ENCODE assay signal across 26 mouse cellular contexts in the genomic region with DNA sequence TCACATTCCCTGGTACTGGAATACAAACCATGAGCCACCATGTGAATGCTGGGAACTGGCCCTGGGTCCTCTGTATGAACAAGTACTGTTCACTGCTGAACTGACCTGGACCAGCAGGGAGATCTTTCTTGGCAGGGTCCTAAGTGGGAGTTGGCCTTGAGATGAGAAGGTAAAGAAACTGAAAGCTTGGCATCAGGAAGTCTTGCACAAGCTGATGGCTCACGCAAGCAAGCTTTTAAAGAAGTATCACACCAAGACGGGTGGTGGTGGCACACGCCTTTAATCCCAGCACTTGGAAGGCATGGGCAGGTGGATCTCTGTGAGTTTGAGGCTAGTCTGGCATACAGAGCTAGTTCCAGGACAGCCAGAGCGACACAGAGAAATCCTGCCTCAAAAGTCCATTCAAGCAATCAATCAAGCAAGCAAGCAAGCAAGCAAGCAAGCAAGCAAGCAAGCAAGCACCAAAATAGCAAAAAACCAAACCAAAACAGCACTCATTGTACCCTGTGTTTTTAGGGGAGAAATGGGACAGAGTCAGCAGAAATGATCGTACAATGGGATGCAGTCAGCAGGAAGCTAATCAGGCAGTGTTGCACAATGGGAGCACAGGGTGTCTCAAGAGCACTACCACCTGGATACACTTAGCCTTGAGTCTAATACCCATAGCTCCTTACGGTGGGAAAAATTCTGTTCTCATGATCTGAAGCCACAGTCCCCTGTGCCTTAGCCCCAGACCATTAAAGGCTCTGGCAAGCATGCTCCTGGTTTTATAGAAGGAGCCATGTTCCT. TPM values are rescaled to one million over a fixed set of nuclear protein-coding genes. Genes with fewer than 3 reads are reported as not detected.
A peak's percentile ranks its signal among the peaks of the same experiment; 100 is the strongest.
DNase-seq lines count a peak whose midpoint lies in the region; ATAC-seq and TF ChIP-seq lines count a peak whose summit lies in the region.
"Had no signal": no experiment of that assay in that cellular context is flagged by ENCODE, and none has a peak within 500 bp of the region (broad histone marks: within the 10 kb centered on the region; RNA-seq: fewer than 3 reads in every experiment).

No protein-coding gene starts in this region.

- peaks cover 2% of the 10 kb centered on the region; the same call in 1 of the 2 replicates for H3K4me1 ChIP-seq in liver, adult 2 months (ENCODE audit: control insufficient read depth, insufficient read depth, low read length)
- H3K4me1 ChIP-seq in liver, embryonic 12.5 days: no peaks in the 10 kb centered on the region
- H3K4me1 ChIP-seq in intestine, postnatal 0 days (replicated peaks; ENCODE audit: control insufficient read depth, insufficient read depth, low read length): 0 out of 2 replicates have a peak, but pooled peaks cover 2% of the 10 kb centered on the region
- H3K4me1 ChIP-seq in hindbrain, embryonic 14.5 days (replicated peaks; ENCODE audit: control insufficient read depth, insufficient read depth, low read length): no peaks in the 10 kb centered on the region
- H3K4me1 ChIP-seq: embryonic facial prominence, embryonic 13.5 days; heart, embryonic 10.5 days; hindbrain, embryonic 15.5 days had no signal

- no peak overlapping the region for H3K4me2 ChIP-seq in liver, embryonic 12.5 days
- H3K4me2 ChIP-seq in intestine, postnatal 0 days (replicated peaks; ENCODE audit: low read depth): no peak overlapping the region
- no peak overlapping the region for H3K4me2 ChIP-seq in hindbrain, embryonic 14.5 days (replicated peaks)
- H3K4me2 ChIP-seq: embryonic facial prominence, embryonic 13.5 days; hindbrain, embryonic 15.5 days; liver, embryonic 11.5 days had no signal

- ATAC-seq in liver, embryonic 12.5 days: no peak
- ATAC-seq in intestine, postnatal 0 days: peak; percentile 82
- no peak for ATAC-seq in frontal cortex, adult (ENCODE audit: low TSS enrichment)
- no peak for ATAC-seq in hindbrain, embryonic 14.5 days (ENCODE audit: low FRiP score)
- ATAC-seq: Patski had no signal

- no peaks in the 10 kb centered on the region for H3K79me2 ChIP-seq in liver, adult 2 months (ENCODE audit: control insufficient read depth, insufficient read depth, low read length)

- peak; percentile 43 for DNase-seq in liver, adult 2 months (ENCODE audit: extremely low read depth, low read depth, low spot score)
- peak; percentile 74 for DNase-seq in lung, postnatal 36 days
- no peak for DNase-seq in ovary, postnatal 10 days (ENCODE audit: low spot score)
- no peak for DNase-seq in gastrocnemius, postnatal 4 days (ENCODE audit: low spot score in 2 of 2)
- no peak for DNase-seq in hindbrain, embryonic 14.5 days (ENCODE audit: low spot score)
- DNase-seq: cerebellum, postnatal 36 days; gastrocnemius, postnatal 25 days; heart, postnatal 10 days; kidney, adult 8-10 months; kidney, postnatal 4 days; layer of hippocampus, postnatal 36 days; spleen, adult 18-20 months; thymus, adult 18-20 months had no signal

- H3K9me3 ChIP-seq in liver, embryonic 12.5 days (replicated peaks): no peaks in the 10 kb centered on the region
- H3K9me3 ChIP-seq in intestine, postnatal 0 days (ENCODE audit: control insufficient read depth): no peaks in the 10 kb centered on the region
- H3K9me3 ChIP-seq in hindbrain, embryonic 14.5 days (ENCODE audit: control insufficient read depth, low read length): no peaks in the 10 kb centered on the region
- H3K9me3 ChIP-seq: embryonic facial prominence, embryonic 13.5 days; forebrain, embryonic 10.5 days; heart, embryonic 10.5 days; hindbrain, embryonic 15.5 days had no signal

- H3K27ac ChIP-seq in liver, adult 2 months (replicated peaks; ENCODE audit: insufficient read depth, low read depth, low read length): no peak overlapping the region
- no peak overlapping the region for H3K27ac ChIP-seq in liver, embryonic 12.5 days
- no peak overlapping the region for H3K27ac ChIP-seq in intestine, postnatal 0 days (ENCODE audit: low read depth, low read length)
- H3K27ac ChIP-seq in hindbrain, embryonic 14.5 days: no peak overlapping the region
- H3K27ac ChIP-seq: embryonic facial prominence, embryonic 13.5 days; forebrain, embryonic 10.5 days; heart, embryonic 10.5 days; hindbrain, embryonic 15.5 days had no signal

- H3K36me3 ChIP-seq in liver, adult 2 months (ENCODE audit: control insufficient read depth, insufficient read depth, low read length): no peaks in the 10 kb centered on the region
- no peaks in the 10 kb centered on the region for H3K36me3 ChIP-seq in liver, embryonic 12.5 days
- H3K36me3 ChIP-seq in intestine, postnatal 0 days (ENCODE audit: control insufficient read depth, insufficient read depth): no peaks in the 10 kb centered on the region
- no peaks in the 10 kb centered on the region for H3K36me3 ChIP-seq in hindbrain, embryonic 14.5 days (replicated peaks; ENCODE audit: control insufficient read depth, insufficient read depth)
- H3K36me3 ChIP-seq: embryonic facial prominence, embryonic 13.5 days; forebrain, embryonic 10.5 days; heart, embryonic 10.5 days; hindbrain, embryonic 15.5 days had no signal

- no peaks in the 10 kb centered on the region for H3K27me3 ChIP-seq in liver, adult 2 months (ENCODE audit: control insufficient read depth, insufficient read depth, low read length)
- peaks cover 29% of the 10 kb centered on the region for H3K27me3 ChIP-seq in liver, embryonic 12.5 days (replicated peaks)
- H3K27me3 ChIP-seq in intestine, postnatal 0 days (replicated peaks; ENCODE audit: control insufficient read depth, insufficient read depth, low read length): no peaks in the 10 kb centered on the region
- no peaks in the 10 kb centered on the region for H3K27me3 ChIP-seq in hindbrain, embryonic 14.5 days (ENCODE audit: control insufficient read depth, insufficient read depth, low read length)
- H3K27me3 ChIP-seq: hindbrain, embryonic 15.5 days had no signal

- no peak overlapping the region for H3K9ac ChIP-seq in liver, adult 2 months (ENCODE audit: low read depth, low read length)
- H3K9ac ChIP-seq in liver, embryonic 12.5 days: no peak overlapping the region
- H3K9ac ChIP-seq in intestine, postnatal 0 days (ENCODE audit: low read depth, low read length): no peak overlapping the region
- no peak overlapping the region for H3K9ac ChIP-seq in hindbrain, embryonic 14.5 days
- H3K9ac ChIP-seq: embryonic facial prominence, embryonic 13.5 days; hindbrain, embryonic 15.5 days had no signal

- H3K4me3 ChIP-seq in liver, adult 2 months (ENCODE audit: insufficient read depth, low read depth, low read length): no peak overlapping the region
- H3K4me3 ChIP-seq in liver, embryonic 12.5 days: no peak overlapping the region
- H3K4me3 ChIP-seq in intestine, postnatal 0 days (ENCODE audit: low read depth, low read length): no peak overlapping the region
- no peak overlapping the region for H3K4me3 ChIP-seq in hindbrain, embryonic 14.5 days (replicated peaks; ENCODE audit: low read length)
- H3K4me3 ChIP-seq: embryonic facial prominence, embryonic 13.5 days; forebrain, embryonic 10.5 days; heart, embryonic 10.5 days; hindbrain, embryonic 15.5 days had no signal

- no peak for TF ChIP-seq CTCF in liver, adult 2 months (IDR thresholded peaks at IDR 0.05; ENCODE audit: low read depth, low read length)
- TF ChIP-seq CTCF in intestine, postnatal 0 days (IDR thresholded peaks at IDR 0.05; ENCODE audit: low read depth): no peak

- TF ChIP-seq POLR2A in liver, adult 2 months (IDR thresholded peaks at IDR 0.05; ENCODE audit: extremely low read depth, insufficient read depth, low read length): no peak

- 46% methylated on average over 6 of the region's 6 CpGs for WGBS in liver, adult 2 months
- 57% methylated on average over 6 of the region's 6 CpGs for WGBS in liver, embryonic 12.5 days (ENCODE audit: insufficient replicate concordance)
- 47% methylated on average over 6 of the region's 6 CpGs for WGBS in intestine, postnatal 0 days
- 85% methylated on average over 6 of the region's 6 CpGs for WGBS in hindbrain, embryonic 14.5 days

RNA-seq across cellular contexts. Expression of a gene that starts 16.4 kb away (rescaled TPM):
- 1.3 and 1.8 TPM in 2 replicates for total RNA-seq in liver, adult 2 months (2014; rRNA removed)
- 0.05 and 0.11 TPM in 2 replicates for polyA plus RNA-seq in liver, adult 2 months (2012; rRNA removed)
- 0.12 TPM in 1 of 2 replicates, not detected in the other for polyA plus RNA-seq in liver, embryonic 12.5 days (2016; fragmentation: Nextera tagmentation; extraction: Ambion mirVana)
- polyA plus RNA-seq in intestine, postnatal 0 days (2015; fragmentation: Nextera tagmentation; extraction: Ambion mirVana): 221 and 255 TPM in 2 replicates
- total RNA-seq in gastrocnemius, postnatal 4 days (2021): under 1 TPM; 0.54 to 0.57 TPM
- polyA plus RNA-seq in hindbrain, embryonic 14.5 days (2014; fragmentation: Nextera tagmentation; extraction: Ambion mirVana): 0.25 TPM in 1 of 2 replicates, not detected in the other
- total RNA-seq: midbrain, postnatal 0 days had no signal
- polyA plus RNA-seq: C2C12; embryonic facial prominence, embryonic 13.5 days; Patski had no signal

RNA-seq across cellular contexts. Expression of a gene that starts 22.2 kb away (rescaled TPM):
- not detected in 2 replicates for total RNA-seq in liver, adult 2 months (2014; rRNA removed)
- polyA plus RNA-seq in liver, adult 2 months (2012; rRNA removed): not detected in 2 replicates
- polyA plus RNA-seq in liver, embryonic 12.5 days (2016; fragmentation: Nextera tagmentation; extraction: Ambion mirVana): 0.70 and 0.90 TPM in 2 replicates
- polyA plus RNA-seq in intestine, postnatal 0 days (2015; fragmentation: Nextera tagmentation; extraction: Ambion mirVana): 0.96 and 1.1 TPM in 2 replicates
- total RNA-seq in gastrocnemius, postnatal 4 days (2021): 1 to 10 TPM; 1.9 to 2.0 TPM
- polyA plus RNA-seq in hindbrain, embryonic 14.5 days (2014; fragmentation: Nextera tagmentation; extraction: Ambion mirVana): 6.9 and 8.1 TPM in 2 replicates
- total RNA-seq: megakaryocyte-erythroid progenitor cell, adult 5-6 weeks had no signal
- polyA plus RNA-seq: C2C12, Patski had no signal

RNA-seq across cellular contexts. Expression of a gene that starts 40.4 kb away (rescaled TPM):
- total RNA-seq in liver, adult 2 months (2014; rRNA removed): 6.8 and 8.5 TPM in 2 replicates
- polyA plus RNA-seq in liver, adult 2 months (2012; rRNA removed): 3.0 and 3.4 TPM in 2 replicates
- 0.63 and 1.1 TPM in 2 replicates for polyA plus RNA-seq in liver, embryonic 12.5 days (2016; fragmentation: Nextera tagmentation; extraction: Ambion mirVana)
- 6.5 and 7.5 TPM in 2 replicates for polyA plus RNA-seq in intestine, postnatal 0 days (2015; fragmentation: Nextera tagmentation; extraction: Ambion mirVana)
- 1 to 10 TPM in 1 of 2 experiments, under 1 TPM in 1; 0.93 to 1.3 TPM for total RNA-seq in gastrocnemius, postnatal 4 days (2021)
- polyA plus RNA-seq in hindbrain, embryonic 14.5 days (2014; fragmentation: Nextera tagmentation; extraction: Ambion mirVana): 1.1 and 1.7 TPM in 2 replicates
- total RNA-seq: megakaryocyte-erythroid progenitor cell, adult 5-6 weeks had no signal

RNA-seq across cellular contexts. Expression of a gene that starts 42.9 kb away (rescaled TPM):
- total RNA-seq in liver, adult 2 months (2014; rRNA removed): 0.07 and 0.28 TPM in 2 replicates
- polyA plus RNA-seq in liver, adult 2 months (2012; rRNA removed): 0.02 and 0.07 TPM in 2 replicates
- 0.25 and 0.33 TPM in 2 replicates for polyA plus RNA-seq in liver, embryonic 12.5 days (2016; fragmentation: Nextera tagmentation; extraction: Ambion mirVana)
- polyA plus RNA-seq in intestine, postnatal 0 days (2015; fragmentation: Nextera tagmentation; extraction: Ambion mirVana): 0.04 TPM in 1 of 2 replicates, not detected in the other
- total RNA-seq in gastrocnemius, postnatal 4 days (2021): 10 to 100 TPM; 23.5 to 26.0 TPM
- 0.07 and 0.17 TPM in 2 replicates for polyA plus RNA-seq in hindbrain, embryonic 14.5 days (2014; fragmentation: Nextera tagmentation; extraction: Ambion mirVana)
- polyA plus RNA-seq: Patski; stomach, embryonic 14.5 days had no signal

RNA-seq across cellular contexts. Expression of a gene that starts 55.7 kb away (rescaled TPM):
- 24.2 and 29.9 TPM in 2 replicates for total RNA-seq in liver, adult 2 months (2014; rRNA removed)
- 20.5 and 34.0 TPM in 2 replicates for polyA plus RNA-seq in liver, adult 2 months (2012; rRNA removed)
- 3.9 and 4.9 TPM in 2 replicates for polyA plus RNA-seq in liver, embryonic 12.5 days (2016; fragmentation: Nextera tagmentation; extraction: Ambion mirVana)
- 9.1 and 11.0 TPM in 2 replicates for polyA plus RNA-seq in intestine, postnatal 0 days (2015; fragmentation: Nextera tagmentation; extraction: Ambion mirVana)
- under 1 TPM in 1 of 2 experiments, not detected in 1; 0.31 TPM for total RNA-seq in gastrocnemius, postnatal 4 days (2021)
- polyA plus RNA-seq in hindbrain, embryonic 14.5 days (2014; fragmentation: Nextera tagmentation; extraction: Ambion mirVana): 0.44 and 0.90 TPM in 2 replicates
- total RNA-seq: megakaryocyte-erythroid progenitor cell, adult 5-6 weeks had no signal
- polyA plus RNA-seq: C2C12, Patski had no signal

Comparison
In these comparisons a context has a peak if more than half of its experiments do, and no peak if none do; other contexts are left out.
1. DNase-seq: peak in liver, adult 2 months (single experiment) and lung, postnatal 36 days (single experiment); none in ovary, postnatal 10 days (single experiment), gastrocnemius, postnatal 4 days (0 of 2) and hindbrain, embryonic 14.5 days (single experiment).
2. RNA of a gene that starts 16.4 kb away (polyA plus RNA-seq): 221 to 255 TPM in intestine, postnatal 0 days; 0.25 TPM in hindbrain, embryonic 14.5 days, 0.05 to 0.11 TPM in liver, adult 2 months and 0.12 TPM in liver, embryonic 12.5 days; every median in the first group is over 100 times any median in the second.